Mouse (Mus musculus): ENCODE measurements around the gene Asl. TPM values are rescaled to one million over a fixed set of nuclear protein-coding genes. Genes with fewer than 3 reads are reported as not detected.

The Asl gene
- total RNA-seq, 1 experiment from 2014 or later = 7.6 TPM

DNA sequence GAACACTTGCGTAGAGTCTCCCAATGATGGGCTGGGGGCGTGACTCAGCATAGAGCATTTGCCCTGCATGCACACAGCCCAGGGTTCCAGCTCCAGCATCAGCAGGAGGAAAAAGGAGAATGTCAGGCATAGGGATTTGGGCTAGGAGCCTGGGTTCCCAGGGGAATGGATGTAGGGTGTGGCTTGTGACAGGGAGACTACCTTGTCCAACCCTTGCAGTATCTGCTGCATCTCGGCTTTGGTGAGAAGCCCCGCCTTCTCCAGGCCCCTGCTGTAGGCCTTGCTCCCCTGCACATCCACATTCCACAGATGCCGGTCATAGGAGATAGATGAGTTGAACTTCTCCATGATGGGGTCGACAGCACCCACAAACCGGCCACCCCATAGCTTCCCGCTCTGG lies 9.6 kb downstream of the Asl start:
- no peak for ATAC-seq (ENCODE audit: extremely low read depth, insufficient number of reproducible peaks, low FRiP score, poor library complexity, severe bottlenecking)

DNA sequence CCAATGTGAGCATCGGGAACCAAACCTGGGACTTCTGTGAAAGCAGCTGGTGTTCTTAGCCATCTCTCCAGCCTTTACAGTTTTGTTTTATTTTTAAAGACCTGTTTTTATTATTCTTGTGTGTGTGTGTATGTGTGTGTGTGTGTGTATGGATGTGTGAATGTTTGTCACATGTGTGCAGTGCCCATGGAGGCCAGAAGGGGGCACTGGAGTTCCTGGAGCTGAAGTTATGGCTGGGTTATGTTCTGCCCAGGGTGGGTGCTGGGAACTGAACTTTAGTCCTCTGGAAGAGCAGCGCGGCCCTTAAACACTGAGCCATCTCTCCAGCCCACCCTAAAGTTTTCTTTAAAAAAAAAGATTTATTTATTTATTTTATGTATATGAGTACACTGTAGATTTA lies 13.9 kb downstream of the Asl start:
- no peak for ATAC-seq (ENCODE audit: extremely low read depth, insufficient number of reproducible peaks, low FRiP score, poor library complexity, severe bottlenecking)

DNA sequence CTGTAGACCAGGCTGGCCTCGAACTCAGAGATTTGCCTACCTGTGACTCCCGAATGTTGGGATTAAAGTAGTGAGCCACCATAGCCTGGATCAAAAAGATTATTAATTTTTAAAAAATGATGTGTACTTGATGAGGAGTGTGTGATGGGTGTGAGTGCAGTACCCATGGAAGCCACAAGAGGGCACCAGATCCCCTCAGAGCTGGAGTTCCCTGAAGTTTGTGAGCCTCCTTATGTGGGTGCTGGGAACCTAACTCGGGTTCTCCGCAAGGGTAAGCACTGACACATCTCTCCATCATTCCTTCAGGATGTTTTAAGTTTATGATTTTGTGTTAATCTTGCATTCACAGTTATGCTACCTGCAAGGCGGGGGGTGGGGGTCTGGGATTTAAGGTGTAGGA lies 18.1 kb downstream of the Asl start:
- no peak for ATAC-seq (ENCODE audit: extremely low read depth, insufficient number of reproducible peaks, low FRiP score, poor library complexity, severe bottlenecking)

DNA sequence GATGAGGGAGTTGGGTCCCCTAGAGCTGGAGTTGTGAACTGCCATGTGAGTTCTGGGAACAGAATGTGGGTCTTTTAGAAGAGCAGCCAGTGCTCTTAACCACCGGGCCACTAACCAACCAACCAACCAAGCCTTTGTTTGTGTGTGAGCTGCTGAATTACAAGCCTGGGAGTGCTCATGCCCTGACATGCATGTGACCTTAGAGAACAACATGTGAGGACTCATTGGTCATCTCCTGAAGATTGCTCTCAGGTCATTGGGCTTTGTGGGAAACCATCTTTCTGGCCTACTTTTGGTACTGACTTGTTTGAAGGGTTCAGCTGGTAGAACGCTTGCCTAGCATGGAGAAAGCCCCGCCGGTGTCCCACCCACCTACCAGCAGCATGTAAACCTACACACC lies 19.3 kb downstream of the Asl start:
- no peak for ATAC-seq (ENCODE audit: extremely low read depth, insufficient number of reproducible peaks, low FRiP score, poor library complexity, severe bottlenecking)

DNA sequence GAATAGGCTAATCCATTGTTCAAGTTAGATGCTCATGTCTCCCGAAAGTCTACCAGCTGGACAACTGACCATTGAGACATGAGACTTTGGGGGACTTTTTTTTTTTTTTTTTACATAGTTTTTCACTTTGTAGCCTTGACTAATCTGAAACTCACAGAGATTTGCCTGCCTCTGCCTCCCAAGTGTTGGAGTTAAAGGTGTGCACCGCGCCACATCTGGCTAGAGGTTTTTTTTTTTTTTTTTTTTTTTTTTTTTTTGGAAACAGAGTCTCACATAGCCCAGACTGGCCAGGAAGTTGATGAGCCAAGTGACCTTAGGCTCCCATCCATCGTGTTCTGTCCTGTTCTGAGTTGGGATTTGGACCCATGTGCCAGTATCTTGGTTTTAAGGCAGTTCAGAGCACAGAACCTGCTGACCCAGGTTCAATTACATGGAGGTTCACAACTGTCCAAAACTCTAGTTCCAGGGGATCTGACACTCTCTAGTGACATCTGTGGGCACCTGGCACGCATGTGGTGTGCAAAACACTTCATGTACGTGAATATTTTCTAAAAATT lies 20.9 kb downstream of the Asl start:
- no peak for ATAC-seq (ENCODE audit: extremely low read depth, insufficient number of reproducible peaks, low FRiP score, poor library complexity, severe bottlenecking)

DNA sequence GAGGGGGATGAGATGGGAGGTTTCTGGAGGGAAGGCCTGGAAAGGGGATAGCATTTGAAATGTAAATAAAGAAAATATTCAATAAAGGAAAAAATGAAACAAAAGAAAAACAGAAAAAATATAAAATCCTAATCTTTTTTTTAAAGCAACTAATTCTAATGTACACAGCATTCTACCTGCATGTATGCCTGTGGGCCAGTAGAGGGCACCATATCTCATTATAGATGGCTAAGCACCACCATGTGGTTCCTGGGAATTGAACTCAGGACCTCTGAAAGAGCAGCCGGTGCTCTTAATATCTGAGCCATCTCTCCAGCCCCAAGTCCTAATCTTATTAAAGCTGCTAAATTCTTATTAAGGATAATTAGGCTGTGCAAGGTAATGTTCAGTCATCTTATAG lies 21.7 kb downstream of the Asl start:
- ATAC-seq (ENCODE audit: extremely low read depth, insufficient number of reproducible peaks, low FRiP score, poor library complexity, severe bottlenecking) = no peak

DNA sequence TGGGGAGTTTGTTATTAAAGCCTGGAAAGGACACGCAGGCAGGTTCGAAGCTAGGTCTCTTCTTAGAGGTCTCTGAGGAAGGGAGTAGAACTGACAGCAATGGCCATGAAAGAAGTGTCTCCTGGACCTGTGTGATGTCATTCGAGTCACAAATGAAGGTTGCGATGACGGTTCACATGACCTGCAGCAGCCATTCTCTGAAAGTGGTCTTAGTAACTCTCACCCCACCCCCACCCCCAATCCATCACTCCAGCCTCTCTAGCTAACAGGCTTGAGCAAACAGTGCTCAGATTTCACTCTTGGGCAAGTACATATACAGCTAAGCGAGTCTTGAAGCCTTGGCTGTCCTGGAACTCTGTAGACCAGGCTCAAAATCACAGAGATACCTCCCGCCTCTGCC lies 25.8 kb downstream of the Asl start:
- ATAC-seq (ENCODE audit: extremely low read depth, insufficient number of reproducible peaks, low FRiP score, poor library complexity, severe bottlenecking) = no peak

DNA sequence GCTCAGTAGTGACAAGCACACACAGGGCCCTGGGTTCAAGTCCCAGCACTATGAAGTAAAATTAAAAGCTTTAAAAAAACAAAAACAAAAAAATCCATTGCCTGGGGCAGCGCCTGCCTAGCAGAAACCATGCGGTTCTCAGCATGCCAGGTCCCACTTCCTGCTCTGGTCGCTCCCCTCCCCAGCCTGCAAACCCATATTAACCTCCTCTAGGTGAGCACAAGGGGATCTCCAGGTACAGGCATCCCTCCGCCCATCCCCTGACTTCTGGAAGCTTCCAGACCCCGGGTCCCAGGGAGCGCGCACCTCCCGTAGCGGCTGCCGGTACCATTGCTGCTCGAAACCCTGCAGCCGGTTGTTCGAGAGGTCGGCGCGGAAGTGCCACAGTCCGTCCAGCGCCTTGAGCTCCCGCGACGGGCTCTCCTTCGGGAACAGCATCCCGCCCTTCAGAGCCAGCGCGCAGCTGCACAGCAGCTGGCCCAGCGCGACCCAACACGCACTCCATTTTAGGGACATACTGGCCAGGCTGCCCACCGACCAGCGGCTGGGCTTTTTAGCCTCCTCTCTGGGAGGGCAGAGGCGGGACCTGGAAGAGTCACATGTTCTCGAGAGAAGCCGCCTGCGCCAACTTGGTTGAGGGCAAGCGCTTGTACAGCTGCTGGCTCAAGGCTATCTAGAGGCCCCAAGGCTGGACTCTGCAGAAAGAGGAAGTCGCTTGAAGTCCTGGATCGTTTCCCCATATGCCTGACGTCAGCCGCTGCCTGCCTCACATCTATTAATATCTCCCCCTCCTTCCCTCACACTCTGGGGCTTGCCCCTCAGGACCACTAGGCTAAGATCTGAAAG lies 26.5 kb downstream of the Asl start, which contains the start of gene Gusb:
TSS of gene Gusb (minus strand) at position 749 of the 846 bp plus-strand sequence.
- peak; percentile 82 for ATAC-seq (ENCODE audit: extremely low read depth, insufficient number of reproducible peaks, low FRiP score, poor library complexity, severe bottlenecking)

DNA sequence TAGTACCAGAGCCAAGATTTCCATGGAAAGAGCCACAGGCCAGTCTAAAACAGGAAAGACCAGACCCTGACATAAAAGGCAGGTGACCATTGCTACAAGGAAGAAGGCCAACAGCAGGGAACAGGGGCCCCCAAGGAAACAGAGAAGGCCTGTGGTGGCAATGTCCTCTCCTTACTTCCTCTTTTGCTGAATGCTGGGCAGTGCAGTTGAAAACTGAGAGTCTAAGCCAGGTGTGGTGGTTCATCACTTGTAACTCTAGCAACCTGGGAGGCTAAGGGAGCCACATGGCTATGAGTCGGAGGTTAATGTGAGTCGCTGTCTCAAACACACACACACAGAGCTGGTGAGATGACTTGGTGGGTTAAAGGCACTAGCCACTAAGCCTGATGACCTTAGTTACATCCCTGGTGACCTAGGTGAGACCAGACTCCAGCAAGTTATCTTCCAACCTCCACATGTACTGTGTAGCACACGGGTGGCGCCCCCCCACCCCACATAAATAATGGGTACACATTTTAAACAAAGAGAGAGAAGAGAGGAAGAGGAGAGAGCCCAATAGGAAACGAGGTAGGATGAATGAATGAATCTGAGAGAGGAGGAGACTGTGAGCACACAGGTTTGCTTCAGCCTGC lies 27.6 kb downstream of the Asl start:
- peak; percentile 33; the same call in 1 of the 2 replicates for ATAC-seq (ENCODE audit: extremely low read depth, insufficient number of reproducible peaks, low FRiP score, poor library complexity, severe bottlenecking)

DNA sequence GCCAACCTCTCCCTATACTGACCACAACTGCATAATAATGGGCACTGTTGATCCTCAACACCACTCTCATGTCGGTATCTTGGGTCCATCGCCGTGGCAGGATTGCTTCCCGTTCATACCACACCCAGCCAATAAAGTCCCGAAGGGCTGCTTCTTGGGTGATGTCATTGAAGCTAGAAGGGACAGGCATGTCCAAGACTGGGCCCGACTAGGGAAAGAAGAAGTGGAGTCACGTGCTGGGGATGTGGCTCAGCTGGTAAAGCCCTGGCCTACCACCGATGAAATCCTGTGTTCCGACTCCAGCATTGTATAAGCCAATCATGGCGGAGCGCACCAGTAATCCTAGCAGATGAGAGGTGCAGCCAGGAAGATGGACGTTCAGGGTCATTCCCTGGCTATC lies 28.3 kb downstream of the Asl start:
- peak; percentile 37 for ATAC-seq (ENCODE audit: extremely low read depth, insufficient number of reproducible peaks, low FRiP score, poor library complexity, severe bottlenecking)

DNA sequence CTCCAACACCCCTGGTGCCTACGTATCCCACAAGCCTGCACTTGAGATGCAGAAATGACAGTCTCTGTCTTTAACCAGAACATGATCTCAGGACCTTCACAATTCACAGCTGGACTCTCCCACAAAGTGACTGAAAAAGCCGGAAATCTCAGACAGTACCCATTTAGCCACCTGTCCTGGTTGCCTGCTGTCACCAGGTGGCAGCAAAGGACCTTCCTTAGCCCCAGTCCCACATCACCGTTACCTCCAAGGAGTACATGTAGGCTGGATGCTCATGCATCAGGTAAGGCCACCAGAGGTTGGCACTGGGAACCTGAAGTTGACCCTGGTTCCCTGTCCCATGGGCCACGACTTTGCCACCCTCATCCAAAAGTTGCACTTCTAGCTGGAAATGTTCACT lies 29.9 kb downstream of the Asl start:
- ATAC-seq (ENCODE audit: extremely low read depth, insufficient number of reproducible peaks, low FRiP score, poor library complexity, severe bottlenecking) = peak; percentile 50

DNA sequence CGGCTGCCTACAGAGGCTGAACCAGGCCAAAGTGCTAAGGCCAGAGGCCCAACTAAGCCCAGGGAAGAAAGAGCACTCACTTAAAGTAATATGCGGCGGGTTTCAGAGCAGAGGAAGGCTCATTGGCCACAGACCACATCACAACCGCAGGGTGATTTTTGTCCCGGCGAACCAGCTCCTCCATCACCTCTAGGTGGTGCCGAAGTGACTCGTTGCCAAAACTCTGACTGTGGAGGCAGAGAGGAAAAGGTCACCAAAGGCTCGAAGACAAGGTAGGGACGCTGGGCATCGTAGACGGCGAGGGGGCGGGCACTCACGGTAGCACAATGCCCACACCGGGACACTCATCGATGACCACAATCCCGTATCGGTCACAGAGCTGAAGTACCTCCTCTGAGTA lies 31.3 kb downstream of the Asl start:
- no peak for ATAC-seq (ENCODE audit: extremely low read depth, insufficient number of reproducible peaks, low FRiP score, poor library complexity, severe bottlenecking)

DNA sequence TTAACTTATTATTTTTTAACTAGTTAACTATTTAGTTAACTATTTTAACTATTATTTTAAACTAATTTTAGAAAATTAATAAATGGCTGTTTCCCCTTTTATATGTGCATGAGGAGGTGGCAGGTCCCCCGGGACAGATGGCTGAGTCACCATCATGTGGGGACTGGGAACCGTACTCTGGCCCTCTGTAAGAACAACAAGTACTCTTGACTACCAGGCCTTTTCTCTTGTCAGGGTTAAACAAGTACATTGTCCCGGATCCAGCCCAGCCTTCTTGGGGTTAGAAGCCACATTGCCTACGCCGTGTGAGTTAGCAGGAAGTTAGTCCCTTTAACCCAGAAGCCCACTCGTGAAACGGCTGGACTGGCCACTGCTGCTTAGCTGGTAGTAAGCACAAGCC lies 34.1 kb downstream of the Asl start:
- no peak for ATAC-seq (ENCODE audit: extremely low read depth, insufficient number of reproducible peaks, low FRiP score, poor library complexity, severe bottlenecking)

DNA sequence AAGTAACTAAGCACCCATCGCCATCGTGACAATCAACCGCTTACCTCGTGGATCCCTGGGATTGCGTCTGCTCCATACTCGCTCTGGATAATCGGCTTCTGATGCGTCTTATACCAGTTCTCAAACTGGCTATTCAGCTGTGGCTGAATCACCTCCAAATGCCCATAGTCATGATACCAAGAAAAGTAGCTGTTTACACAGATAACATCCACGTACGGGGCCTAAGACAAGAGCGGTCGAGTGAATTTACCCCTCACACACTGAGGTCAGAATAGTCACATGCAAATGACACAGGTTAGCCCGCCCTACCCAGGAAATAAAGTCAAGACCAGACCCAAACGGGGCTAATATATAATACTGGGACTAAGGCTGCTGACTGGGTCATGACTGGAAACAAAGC lies 35.7 kb downstream of the Asl start:
- ATAC-seq (ENCODE audit: extremely low read depth, insufficient number of reproducible peaks, low FRiP score, poor library complexity, severe bottlenecking) = no peak

DNA sequence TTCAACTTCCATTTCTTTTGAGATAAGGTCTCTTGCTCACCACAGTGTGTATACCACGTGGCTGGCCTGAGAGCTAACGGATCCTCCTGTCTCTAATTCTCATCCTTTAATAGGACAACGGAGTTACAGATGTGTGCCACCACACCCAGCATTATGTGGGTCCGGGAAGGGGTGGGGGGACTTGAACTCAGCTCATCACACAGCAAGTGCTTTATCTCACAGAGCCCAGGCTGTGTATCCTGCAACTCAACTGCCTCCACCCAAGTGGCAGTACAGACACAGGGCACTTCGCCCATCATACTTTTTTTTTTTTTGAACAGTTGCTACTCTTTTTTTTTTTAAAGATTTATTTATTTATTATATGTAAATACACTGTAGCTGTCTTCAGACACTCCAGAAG lies 37.1 kb downstream of the Asl start:
- ATAC-seq (ENCODE audit: extremely low read depth, insufficient number of reproducible peaks, low FRiP score, poor library complexity, severe bottlenecking) = no peak

DNA sequence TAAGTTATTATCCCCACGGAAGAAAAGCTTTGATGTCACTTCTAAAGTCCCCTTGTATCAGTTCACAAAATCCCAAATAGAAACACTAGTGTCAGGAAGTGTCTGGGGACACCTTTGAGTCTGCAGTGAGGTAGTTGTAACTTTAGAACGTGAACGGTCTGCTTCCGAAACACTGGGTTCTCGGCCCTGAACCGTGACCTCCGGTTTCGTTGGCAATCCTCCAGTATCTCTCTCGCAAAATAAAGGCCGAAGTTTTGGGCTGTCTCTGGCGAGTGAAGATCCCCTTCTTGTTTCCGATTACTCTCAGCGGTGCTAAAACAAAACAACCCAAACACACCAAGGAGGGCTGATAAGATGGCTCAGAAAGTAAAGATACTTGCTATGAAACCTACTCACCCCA lies 39.7 kb downstream of the Asl start:
- no peak for ATAC-seq (ENCODE audit: extremely low read depth, insufficient number of reproducible peaks, low FRiP score, poor library complexity, severe bottlenecking)

DNA sequence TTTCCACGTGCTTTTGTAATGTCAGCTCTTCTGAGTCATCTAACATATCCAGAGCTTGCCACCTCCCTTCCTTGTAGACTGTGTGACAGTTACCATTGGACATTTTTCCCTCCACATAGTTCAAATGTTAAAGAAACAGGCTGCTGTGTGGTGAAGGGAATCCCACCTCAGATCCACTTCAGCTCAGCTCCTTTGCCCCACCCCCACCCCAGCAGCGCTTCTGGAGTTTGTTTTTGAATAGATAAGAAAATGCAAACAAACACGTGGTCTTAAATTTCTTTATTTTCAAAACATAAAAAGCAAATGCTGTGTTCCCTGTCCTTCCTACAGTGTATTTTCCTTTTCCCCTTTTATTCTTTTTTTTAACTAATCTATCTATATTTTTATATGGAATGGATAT lies 48.8 kb downstream of the Asl start:
- ATAC-seq (ENCODE audit: extremely low read depth, insufficient number of reproducible peaks, low FRiP score, poor library complexity, severe bottlenecking) = no peak

DNA sequence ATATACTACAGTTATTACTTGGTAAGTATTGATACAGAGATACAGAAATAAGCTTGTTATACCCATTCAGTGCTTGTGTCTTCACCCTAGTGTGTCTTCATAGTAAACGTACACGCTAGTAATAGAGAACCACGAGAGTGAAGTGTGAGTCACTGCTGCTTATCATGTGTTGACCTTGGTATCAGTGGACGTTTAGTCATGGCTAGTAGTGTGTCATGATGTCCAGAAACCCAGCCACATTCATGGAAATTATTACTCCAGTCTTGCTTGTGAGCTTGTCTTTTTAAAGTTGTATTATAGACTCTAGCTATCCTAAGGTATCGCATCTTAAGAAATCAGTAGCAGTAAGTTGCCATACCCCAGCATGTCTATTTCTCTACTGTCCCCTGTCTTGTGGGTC lies 50.4 kb downstream of the Asl start:
- ATAC-seq (ENCODE audit: extremely low read depth, insufficient number of reproducible peaks, low FRiP score, poor library complexity, severe bottlenecking) = no peak

DNA sequence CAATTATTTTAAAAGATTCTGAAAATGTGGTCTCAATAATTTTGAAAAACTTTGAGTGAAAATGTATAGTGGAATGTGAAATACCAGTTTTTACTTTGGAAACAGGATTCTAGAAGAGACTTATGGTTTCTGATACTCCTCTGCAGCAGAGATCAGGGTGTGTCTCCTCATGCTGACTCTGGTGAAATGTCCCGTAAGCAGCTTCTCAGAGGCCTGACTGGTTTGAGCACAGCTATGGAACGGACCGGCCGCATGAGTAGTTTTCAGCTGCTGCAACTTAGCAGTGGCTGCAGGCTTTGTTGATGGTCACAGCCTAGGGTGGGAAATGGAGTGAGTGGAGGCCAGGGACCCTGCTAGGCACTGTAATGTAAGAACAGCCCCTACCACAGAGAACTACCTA lies 51.3 kb downstream of the Asl start:
- ATAC-seq (ENCODE audit: extremely low read depth, insufficient number of reproducible peaks, low FRiP score, poor library complexity, severe bottlenecking) = no peak

DNA sequence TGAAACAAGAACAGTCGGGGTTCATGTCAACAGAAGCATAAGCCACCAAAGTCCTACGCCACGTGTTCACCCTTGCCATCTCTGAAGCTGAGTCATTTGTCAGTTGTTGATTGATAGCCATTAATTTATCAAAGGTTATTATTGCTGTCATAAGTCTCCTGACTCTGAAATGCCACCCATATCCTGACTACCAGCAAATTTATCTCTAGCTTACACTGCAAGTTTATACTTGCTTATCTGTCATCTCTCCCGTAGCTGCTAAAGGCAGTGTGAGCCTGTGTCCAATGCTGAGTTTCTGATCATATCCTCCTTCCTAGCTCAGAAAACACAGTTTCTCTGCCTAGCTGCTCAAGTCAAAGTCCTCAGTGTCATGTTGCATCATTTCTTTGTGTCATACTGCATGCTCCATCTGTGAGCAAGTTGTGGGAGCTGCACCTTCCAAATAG lies 54.2 kb downstream of the Asl start:
- ATAC-seq (ENCODE audit: extremely low read depth, insufficient number of reproducible peaks, low FRiP score, poor library complexity, severe bottlenecking) = no peak
